Mouse (Mus musculus) urinary bladder, postnatal 25 days (tissue): ENCODE data around the gene Serpina9.

Experiments used
- DNase-seq: peaks from one replicate; pipeline ENCODE4 v3.0.0; 2022; ENCODE audit warnings: low spot score

The Serpina9 gene

GRCm38 (mm10) chr12:104013620-104014019 lies at the start of gene Serpina9:
Serpina9 (minus strand) TSS chr12:104013755.
- DNase-seq = no peak

- no peak for DNase-seq
Observed at GRCm38 (mm10) chr12:104061862-104062261, 48.3 kb upstream of the Serpina9 start.

- DNase-seq = no peak
Observed at GRCm38 (mm10) chr12:104060126-104060525, 46.6 kb upstream of the Serpina9 start.

GRCm38 (mm10) chr12:104057531-104057930 lies 44.0 kb upstream of the Serpina9 start:
- DNase-seq = no peak

- DNase-seq = no peak
Observed at GRCm38 (mm10) chr12:104057050-104057449, 43.5 kb upstream of the Serpina9 start.

GRCm38 (mm10) chr12:104055755-104056154 lies 42.2 kb upstream of the Serpina9 start:
- DNase-seq = no peak

- DNase-seq = no peak
Observed at GRCm38 (mm10) chr12:104053995-104054394, 40.4 kb upstream of the Serpina9 start.

GRCm38 (mm10) chr12:104045713-104046112 lies 32.2 kb upstream of the Serpina9 start:
- DNase-seq = no peak

- no peak for DNase-seq
Observed at GRCm38 (mm10) chr12:104044343-104044742, 30.8 kb upstream of the Serpina9 start, which contains the start of gene Serpina12. Serpina12 (minus strand) TSS chr12:104044443.

GRCm38 (mm10) chr12:104042753-104043152 lies 29.2 kb upstream of the Serpina9 start:
- no peak for DNase-seq

GRCm38 (mm10) chr12:104041401-104041800 lies 27.8 kb upstream of the Serpina9 start:
- DNase-seq = no peak

- no peak for DNase-seq
Observed at GRCm38 (mm10) chr12:104038181-104038580, 24.6 kb upstream of the Serpina9 start.

- no peak for DNase-seq
Observed at GRCm38 (mm10) chr12:104033752-104034151, 20.2 kb upstream of the Serpina9 start.

GRCm38 (mm10) chr12:104029986-104030385 lies 16.4 kb upstream of the Serpina9 start:
- peak; percentile 31 for DNase-seq

- no peak for DNase-seq
Observed at GRCm38 (mm10) chr12:104015280-104015679, 1.7 kb upstream of the Serpina9 start.

- no peak for DNase-seq
Observed at GRCm38 (mm10) chr12:104004689-104005088, 8.9 kb downstream of the Serpina9 start.

- DNase-seq = no peak
Observed at GRCm38 (mm10) chr12:104003238-104003612, 10.3 kb downstream of the Serpina9 start.

GRCm38 (mm10) chr12:104002569-104003237 lies 10.9 kb downstream of the Serpina9 start:
- DNase-seq = peak; percentile 50

- DNase-seq = no peak
Observed at GRCm38 (mm10) chr12:104000594-104000993, 13.0 kb downstream of the Serpina9 start.

GRCm38 (mm10) chr12:103999611-104000010 lies 13.9 kb downstream of the Serpina9 start:
- DNase-seq = no peak

- no peak for DNase-seq
Observed at GRCm38 (mm10) chr12:103996513-103996912, 17.0 kb downstream of the Serpina9 start.

GRCm38 (mm10) chr12:103995292-103996072 lies 18.1 kb downstream of the Serpina9 start:
- peak; percentile 69 for DNase-seq

GRCm38 (mm10) chr12:103992945-103993344 lies 20.6 kb downstream of the Serpina9 start:
- DNase-seq = no peak
